Mouse (Mus musculus) liver, embryonic 11.5 days (tissue): ENCODE results near the gene Ttc39b. TPM values are rescaled to one million over a fixed set of nuclear protein-coding genes. Genes with fewer than 3 reads are reported as not detected.
"Not testable (repeated sequence)": the region's sequence is repeated elsewhere in the genome, so short reads cannot be mapped to it uniquely, and the experiment has no call there.

ENCODE experiments used
- ATAC-seq: fragments of 200-750 bp; cut with Nextera tagmentation; replicated peaks from 2 replicates; pipeline ENCODE4 v1.8.0; 2017; ENCODE audit warnings: moderate number of reproducible peaks, mild to moderate bottlenecking, moderate TSS enrichment, moderate library complexity; ENCODE audit not compliant: low FRiP score
- DNase-seq: peaks from one replicate; pipeline ENCODE4 v3.0.0-alpha.2; 2017; ENCODE audit warnings: low spot score
- H3K27ac ChIP-seq: fragments of 300-500 bp; sonication (generic); 2 replicates; pipeline ENCODE4 v1.5.1; 2014; ENCODE audit warnings: mild to moderate bottlenecking, low read depth, low read length, control low read depth
- H3K27me3 ChIP-seq: fragments of 300-500 bp; sonication (generic); replicated peaks from 2 replicates; pipeline ENCODE4 v1.6.1; 2014; ENCODE audit warnings: low read length, mixed read lengths; ENCODE audit not compliant: control insufficient read depth, insufficient read depth
- H3K36me3 ChIP-seq: fragments of 300-500 bp; sonication (generic); 2 replicates; pipeline ENCODE4 v1.6.1; 2014; ENCODE audit warnings: mild to moderate bottlenecking, low read length, moderate library complexity, mixed read lengths; ENCODE audit not compliant: control insufficient read depth, insufficient read depth
- H3K4me1 ChIP-seq: fragments of 300-500 bp; sonication (generic); replicated peaks from 2 replicates; pipeline ENCODE4 v1.6.1; 2014; ENCODE audit warnings: low read length, mixed read lengths; ENCODE audit not compliant: control insufficient read depth, insufficient read depth
- H3K4me2 ChIP-seq: fragments of 300-500 bp; sonication (generic); 2 replicates; pipeline ENCODE4 v1.6.1; 2014; ENCODE audit warnings: mild to moderate bottlenecking, control low read depth, moderate library complexity
- H3K4me3 ChIP-seq: fragments of 300-500 bp; sonication (generic); 2 replicates; pipeline ENCODE4 v1.5.1; 2014; ENCODE audit warnings: low read depth, low read length, control low read depth
- H3K9ac ChIP-seq: fragments of 300-500 bp; sonication (generic); 2 replicates; pipeline ENCODE4 v1.6.1; 2014; ENCODE audit warnings: low read depth, low read length, control low read depth
- H3K9me3 ChIP-seq: fragments of 300-500 bp; sonication (generic); 2 replicates; pipeline ENCODE4 v1.6.1; 2016; ENCODE audit warnings: low read length, inconsistent platforms, mixed read lengths; ENCODE audit not compliant: control insufficient read depth
- WGBS: fragments of 180-500 bp; shearing (Covaris S2); extraction: QIAGEN DNeasy Blood & Tissue Kit; methylation state at CpG from one replicate; pipeline ENCODE4 v1.1.7; 2014; 5-methylcytosine and 5-hydroxymethylcytosine counted together
- polyA plus RNA-seq: library from polyadenylated mRNA; unstranded; fragments of >200 nt; fragmentation: Nextera tagmentation; extraction: Ambion mirVana; gene quantifications from 2 replicates; pipeline ENCODE4 v1.2.1, GENCODE M21; 2014

The Ttc39b gene
- polyA plus RNA-seq, 1 experiment from 2014 or later = 5.1 TPM

DNA sequence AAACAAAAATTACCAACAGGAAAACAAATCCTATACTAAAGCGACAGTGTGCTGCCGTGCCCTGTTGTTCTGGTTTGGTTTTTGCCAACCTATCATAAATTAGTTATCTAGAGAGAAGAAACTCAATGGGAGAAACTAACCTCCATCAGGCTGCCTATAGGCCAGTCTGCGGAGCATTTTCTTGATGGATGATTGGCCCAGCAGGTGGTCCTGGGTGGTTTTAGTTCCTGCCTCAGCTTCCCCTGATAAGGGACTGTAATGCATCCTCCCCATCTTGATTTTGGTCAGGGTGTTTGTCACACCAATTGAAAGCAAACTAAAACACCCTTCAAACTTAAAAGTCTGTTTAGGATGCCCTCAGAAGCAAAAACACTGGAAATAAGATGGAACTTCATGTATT is 65.8 kb downstream of the Ttc39b start:
- Histone ChIP-seq H3K36me3 (no peaks in the 10 kb centered on the region; the same call in 1 of the 2 replicates), H3K9me3 (no peaks in the 10 kb centered on the region), H3K27ac (no peak overlapping the region), H3K4me3 (no peak overlapping the region), H3K27me3 (no peaks in the 10 kb centered on the region), H3K4me1 (no peaks in the 10 kb centered on the region), H3K4me2 (no peak overlapping the region), H3K9ac (no peak overlapping the region)
- DNase-seq (no peak), ATAC-seq (no peak)
- 82% methylated on average over 3 of the region's 3 CpGs for WGBS

DNA sequence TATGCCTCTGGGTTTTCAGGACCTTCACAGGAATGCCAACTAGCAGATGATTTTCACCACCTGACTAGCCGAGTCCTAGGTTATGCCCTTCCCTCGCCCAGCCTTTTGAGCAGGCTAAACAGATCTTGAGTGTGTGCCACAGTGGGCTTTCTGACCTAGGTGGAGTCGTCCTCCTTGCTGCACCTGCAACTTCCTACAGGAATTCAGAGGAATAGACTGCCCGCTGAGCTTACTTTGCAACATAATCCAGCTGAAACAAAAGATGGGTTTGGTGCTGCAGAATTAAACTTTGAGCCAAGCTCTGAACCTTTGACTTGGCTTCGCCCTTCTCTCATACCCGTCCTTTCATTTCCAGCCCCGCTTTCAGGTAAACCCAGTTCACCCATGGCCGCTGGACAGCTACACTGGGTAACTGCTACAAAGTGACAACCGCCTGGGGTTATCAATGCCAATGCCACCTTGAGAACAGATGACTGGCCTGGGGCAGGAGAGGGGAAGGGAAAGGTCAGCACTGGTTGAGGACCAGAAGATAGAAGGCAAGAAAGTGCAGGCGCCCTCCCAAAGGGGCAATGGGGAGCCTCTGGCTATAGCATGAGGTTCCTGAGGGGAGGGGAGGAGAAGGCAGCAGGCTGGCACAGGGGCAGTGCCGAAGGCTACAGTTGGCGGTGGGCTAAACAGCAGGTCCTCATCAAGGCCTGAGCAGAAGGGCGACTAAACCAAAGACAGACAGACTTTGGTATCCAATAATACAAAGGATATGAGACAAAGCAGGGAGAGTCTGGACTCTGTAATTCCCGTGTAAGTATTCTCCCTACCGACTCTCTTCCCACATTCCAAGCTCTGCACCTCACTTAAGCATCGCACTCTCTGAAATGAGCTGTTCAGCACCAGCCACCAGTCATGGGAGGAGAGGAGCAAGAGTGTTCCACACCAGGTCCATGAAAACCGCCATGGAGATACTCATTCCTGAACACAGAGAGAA is 66.5 kb downstream of the Ttc39b start:
- Histone ChIP-seq H3K27me3 (no peaks in the 10 kb centered on the region), H3K27ac (no peak overlapping the region), H3K4me3 (no peak overlapping the region), H3K36me3 (no peaks in the 10 kb centered on the region; the same call in 1 of the 2 replicates), H3K9me3 (no peaks in the 10 kb centered on the region), H3K4me1 (no peaks in the 10 kb centered on the region), H3K9ac (no peak overlapping the region), H3K4me2 (no peak overlapping the region)
- 74% methylated on average over 17 of the region's 17 CpGs for WGBS
- no peak for DNase-seq
- no peak for ATAC-seq

DNA sequence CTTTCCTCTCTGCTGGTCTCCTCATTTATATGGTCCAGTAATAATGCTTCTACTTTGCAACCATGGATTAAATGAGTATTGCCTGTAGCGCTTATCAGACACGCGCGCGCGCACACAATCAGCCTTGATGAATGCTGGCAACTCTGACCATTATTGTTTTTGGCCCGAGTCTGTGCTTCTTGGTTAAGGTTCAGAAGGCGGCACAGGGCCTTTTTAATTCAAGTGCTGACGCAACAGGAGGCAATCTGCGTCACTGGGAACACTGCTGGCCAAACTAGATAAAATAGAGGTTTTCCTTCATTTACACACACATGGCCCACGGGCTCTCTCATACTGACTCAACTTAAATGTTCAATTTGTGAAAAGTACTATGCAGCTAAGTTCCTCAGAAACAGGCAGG is 67.3 kb downstream of the Ttc39b start:
- 88% methylated on average over 11 of the region's 11 CpGs for WGBS
- no peak overlapping the region for H3K27ac ChIP-seq

DNA sequence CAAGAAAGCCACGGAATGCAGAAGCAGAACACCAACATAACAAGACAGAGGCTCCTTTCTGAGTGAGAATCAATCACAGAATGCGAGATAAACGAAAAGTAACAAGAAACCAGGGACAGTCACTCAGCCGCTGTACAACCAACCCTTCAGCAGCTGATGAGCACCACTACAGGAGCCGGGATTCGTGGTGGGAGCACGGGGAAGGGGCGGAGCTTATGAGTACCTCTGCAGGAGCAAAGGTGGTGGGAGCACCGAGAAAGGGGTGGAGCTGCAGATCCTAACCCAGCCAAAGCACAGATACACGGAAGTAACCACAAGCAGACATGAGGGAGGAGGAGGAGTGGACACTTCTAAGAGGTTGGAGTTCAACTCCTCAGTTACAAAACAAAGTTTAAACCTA is 69.1 kb downstream of the Ttc39b start:
- 87% methylated on average over 10 of the region's 10 CpGs for WGBS
- H3K4me2 ChIP-seq = no peak overlapping the region
- no peak overlapping the region for H3K27ac ChIP-seq
- no peak overlapping the region for H3K9ac ChIP-seq
- H3K4me3 ChIP-seq = no peak overlapping the region
- no peaks in the 10 kb centered on the region for H3K27me3 ChIP-seq
- no peaks in the 10 kb centered on the region for H3K9me3 ChIP-seq
- H3K4me1 ChIP-seq = no peaks in the 10 kb centered on the region
- ATAC-seq (no peak), DNase-seq (no peak)
- no peaks in the 10 kb centered on the region for H3K36me3 ChIP-seq

More for the DNA sequence above, 67.3 kb downstream of the Ttc39b start:
- DNase-seq (no peak), ATAC-seq (no peak)
- no peak overlapping the region for H3K4me2 ChIP-seq
- no peak overlapping the region for H3K4me3 ChIP-seq
- H3K9me3 ChIP-seq = no peaks in the 10 kb centered on the region
- no peaks in the 10 kb centered on the region for H3K27me3 ChIP-seq
- H3K4me1 ChIP-seq = no peaks in the 10 kb centered on the region
- no peaks in the 10 kb centered on the region; the same call in 1 of the 2 replicates for H3K36me3 ChIP-seq
- no peak overlapping the region for H3K9ac ChIP-seq

DNA sequence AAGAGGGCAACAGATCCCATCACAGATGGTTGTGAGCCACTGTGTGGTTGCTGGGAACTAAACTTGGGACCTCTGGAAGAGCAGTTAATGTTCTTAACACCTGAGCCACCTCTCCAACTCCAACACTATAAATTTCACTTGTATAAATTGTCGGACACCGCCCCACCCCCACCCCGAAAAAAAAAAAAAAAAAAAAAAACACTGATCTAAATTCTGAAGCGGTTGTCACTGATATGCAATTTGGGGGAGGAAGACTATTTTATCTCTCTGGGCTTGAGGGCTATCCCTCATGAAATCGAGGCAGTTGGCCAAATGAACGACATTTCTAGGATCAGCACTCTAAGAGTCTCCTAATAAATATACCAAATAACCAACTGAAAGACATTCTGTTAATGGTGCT is 70.4 kb downstream of the Ttc39b start:
- no peak for DNase-seq
- 91% methylated on average over 6 of the region's 6 CpGs for WGBS

DNA sequence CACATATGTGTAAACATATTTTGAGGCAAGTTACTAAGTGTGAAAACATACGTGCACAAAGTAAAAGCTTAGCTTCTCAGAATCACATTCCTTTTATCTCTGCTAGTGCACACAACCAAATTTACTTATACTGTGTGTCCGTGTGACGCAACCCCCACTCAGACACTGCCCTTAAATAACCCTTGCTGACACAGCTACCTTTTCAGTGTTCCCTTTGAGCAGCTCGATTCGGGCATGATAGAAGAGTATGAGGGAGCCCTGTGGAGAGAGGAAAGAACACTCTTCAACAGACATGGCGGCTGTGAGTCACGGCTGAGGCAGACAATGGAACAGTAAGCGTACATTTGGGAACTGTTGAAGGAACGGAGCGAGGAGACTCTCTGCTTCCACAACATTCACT is 80.3 kb downstream of the Ttc39b start:
- ATAC-seq (no peak), DNase-seq (no peak)
- H3K9ac ChIP-seq = no peak overlapping the region
- no peak overlapping the region for H3K27ac ChIP-seq
- H3K4me3 ChIP-seq = no peak overlapping the region
- H3K27me3 ChIP-seq = no peaks in the 10 kb centered on the region
- WGBS = 85% methylated on average over 10 of the region's 10 CpGs
- H3K36me3 ChIP-seq = no peaks in the 10 kb centered on the region
- no peaks in the 10 kb centered on the region for H3K4me1 ChIP-seq
- H3K9me3 ChIP-seq = no peaks in the 10 kb centered on the region
- H3K4me2 ChIP-seq = no peak overlapping the region

More for the DNA sequence above, 70.4 kb downstream of the Ttc39b start:
- Histone ChIP-seq H3K4me2 (no peak overlapping the region), H3K27ac (no peak overlapping the region), H3K27me3 (no peaks in the 10 kb centered on the region), H3K9me3 (no peaks in the 10 kb centered on the region), H3K9ac (no peak overlapping the region), H3K4me3 (no peak overlapping the region), H3K4me1 (no peaks in the 10 kb centered on the region), H3K36me3 (no peaks in the 10 kb centered on the region)
- no peak for ATAC-seq

DNA sequence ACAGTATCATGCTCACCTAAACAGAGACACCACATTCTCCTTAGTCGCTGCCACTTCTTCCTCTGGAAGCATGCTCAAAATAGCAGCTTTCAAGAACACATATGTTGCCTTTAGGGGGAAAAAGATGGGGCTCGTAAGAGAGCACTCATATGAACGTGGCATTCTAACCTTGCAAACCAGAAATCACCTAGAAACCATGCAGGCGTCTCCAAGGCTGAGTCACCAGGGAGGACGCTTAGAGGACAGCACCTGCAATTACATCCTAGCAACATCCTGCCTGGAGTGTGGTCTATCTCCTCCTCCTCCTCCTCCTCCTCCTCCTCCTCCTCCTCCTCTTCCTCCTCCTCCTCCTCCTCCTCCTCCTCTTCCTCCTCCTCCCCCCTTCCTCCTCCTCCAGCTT is 82.4 kb downstream of the Ttc39b start:
- no peak overlapping the region for H3K9ac ChIP-seq
- H3K9me3 ChIP-seq = no peaks in the 10 kb centered on the region
- no peak for ATAC-seq
- H3K36me3 ChIP-seq = no peaks in the 10 kb centered on the region
- DNase-seq = no peak
- no peak overlapping the region for H3K4me2 ChIP-seq
- no peak overlapping the region for H3K27ac ChIP-seq
- no peaks in the 10 kb centered on the region for H3K4me1 ChIP-seq
- H3K27me3 ChIP-seq = no peaks in the 10 kb centered on the region
- no peak overlapping the region for H3K4me3 ChIP-seq
- WGBS = 69% methylated on average over 5 of the region's 5 CpGs

DNA sequence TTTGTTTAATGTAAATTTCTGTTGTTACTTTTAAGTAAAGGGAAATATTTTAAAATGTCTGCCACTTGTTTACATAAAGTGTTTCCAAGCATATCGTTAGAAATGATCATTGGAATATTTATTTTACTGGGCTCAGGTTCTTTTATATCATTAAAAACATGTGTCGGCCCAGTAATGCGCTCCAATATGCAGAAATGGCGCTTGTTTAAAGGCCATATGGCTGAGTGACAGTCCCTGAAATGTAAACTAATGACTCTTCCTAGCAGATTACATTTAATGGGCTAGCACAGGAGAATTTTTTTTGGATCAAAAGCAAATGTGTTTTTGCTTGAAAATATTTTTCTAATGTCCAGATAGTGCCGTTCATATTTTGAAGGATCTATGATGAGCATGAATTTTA is 86.4 kb downstream of the Ttc39b start:
- 85% methylated on average over 5 of the region's 5 CpGs for WGBS
- H3K36me3 ChIP-seq = no peaks in the 10 kb centered on the region
- H3K9me3 ChIP-seq = no peaks in the 10 kb centered on the region
- H3K27ac ChIP-seq = no peak overlapping the region
- H3K4me3 ChIP-seq = no peak overlapping the region
- H3K4me1 ChIP-seq = no peaks in the 10 kb centered on the region
- ATAC-seq (no peak), DNase-seq (no peak)
- H3K27me3 ChIP-seq = no peaks in the 10 kb centered on the region
- no peak overlapping the region for H3K9ac ChIP-seq
- H3K4me2 ChIP-seq = no peak overlapping the region

DNA sequence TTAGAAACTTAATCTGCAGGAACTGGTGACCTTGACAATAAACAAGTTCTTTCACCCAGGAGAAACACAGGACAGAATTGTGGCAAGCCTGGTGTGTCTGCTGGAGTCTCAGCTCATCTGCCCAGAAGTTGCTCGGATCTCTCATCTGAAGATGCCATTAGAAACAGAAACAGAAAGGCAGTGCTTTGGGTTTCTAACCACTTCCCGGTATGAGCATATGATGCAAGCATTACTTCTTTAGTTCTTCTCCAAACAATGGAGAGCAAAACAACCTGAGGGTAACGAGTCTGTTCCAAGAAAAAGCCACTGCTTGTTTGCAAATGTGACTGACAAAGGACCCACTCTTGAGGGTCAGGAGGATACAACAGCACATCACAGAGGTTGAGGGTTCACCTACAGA is 88.8 kb downstream of the Ttc39b start:
- not testable (repeated sequence) for ATAC-seq, H3K9ac ChIP-seq, H3K4me3 ChIP-seq, H3K27me3 ChIP-seq, H3K27ac ChIP-seq, H3K36me3 ChIP-seq, H3K9me3 ChIP-seq, H3K4me1 ChIP-seq, H3K4me2 ChIP-seq, DNase-seq
- 93% methylated on average over 1 of the region's 3 CpGs for WGBS
